Mouse (Mus musculus) spleen, embryonic (tissue): ENCODE results near the gene Oxgr1.
"Not testable (repeated sequence)": the region's sequence is repeated elsewhere in the genome, so short reads cannot be mapped to it uniquely, and the experiment has no call there.

ENCODE experiments used
- CTCF ChIA-PET: fragments of 350-600 bp; sonication (Branson Sonifier 250); formaldehyde crosslinking; loops from one replicate; lab custom pipeline; 2022; lab: Charles Lee

Gene Oxgr1

GRCm38 (mm10) chr14:120042187-120042820, at the start of gene Oxgr1:
Gene Oxgr1 (minus strand): TSS chr14:120042435.
- CTCF ChIA-PET, result no interaction called here

- CTCF ChIA-PET, result no interaction called here
Measured at GRCm38 (mm10) chr14:120090401-120090800, 48.2 kb upstream of the Oxgr1 start.

GRCm38 (mm10) chr14:120089649-120090360, 47.6 kb upstream of the Oxgr1 start:
- CTCF ChIA-PET, result no interaction called here

GRCm38 (mm10) chr14:120089006-120089648, 46.9 kb upstream of the Oxgr1 start:
- CTCF ChIA-PET, result no interaction called here

- CTCF ChIA-PET, result no interaction called here
Measured at GRCm38 (mm10) chr14:120084084-120084667, 41.9 kb upstream of the Oxgr1 start.

- CTCF ChIA-PET, result no interaction called here
Measured at GRCm38 (mm10) chr14:120076192-120076591, 34.0 kb upstream of the Oxgr1 start.

GRCm38 (mm10) chr14:120075746-120076145, 33.5 kb upstream of the Oxgr1 start:
- CTCF ChIA-PET, result no interaction called here

- CTCF ChIA-PET, result no interaction called here
Measured at GRCm38 (mm10) chr14:120074231-120074630, 32.0 kb upstream of the Oxgr1 start.

GRCm38 (mm10) chr14:120061096-120061495, 18.9 kb upstream of the Oxgr1 start:
- CTCF ChIA-PET, result no interaction called here

- CTCF ChIA-PET, result no interaction called here
Measured at GRCm38 (mm10) chr14:120033454-120033853, 8.8 kb downstream of the Oxgr1 start.

GRCm38 (mm10) chr14:120019948-120020347, 22.3 kb downstream of the Oxgr1 start:
- CTCF ChIA-PET, result no interaction called here

- CTCF ChIA-PET, result no interaction called here
Measured at GRCm38 (mm10) chr14:120009969-120010872, 32.0 kb downstream of the Oxgr1 start.

- CTCF ChIA-PET, result no interaction called here
Measured at GRCm38 (mm10) chr14:120005153-120005552, 37.1 kb downstream of the Oxgr1 start.

GRCm38 (mm10) chr14:120003661-120004060, 38.6 kb downstream of the Oxgr1 start:
- CTCF ChIA-PET, result no interaction called here

GRCm38 (mm10) chr14:120002673-120003072, 39.6 kb downstream of the Oxgr1 start:
- CTCF ChIA-PET, result no interaction called here

GRCm38 (mm10) chr14:119989651-119990050, 52.6 kb downstream of the Oxgr1 start:
- CTCF ChIA-PET, result no interaction called here

- CTCF ChIA-PET, result no interaction called here
Measured at GRCm38 (mm10) chr14:119988937-119989645, 53.1 kb downstream of the Oxgr1 start.

GRCm38 (mm10) chr14:119987257-119987656, 55.0 kb downstream of the Oxgr1 start:
- CTCF ChIA-PET, result no interaction called here

- CTCF ChIA-PET, result no interaction called here
Measured at GRCm38 (mm10) chr14:119986778-119987177, 55.5 kb downstream of the Oxgr1 start.

- CTCF ChIA-PET, result not testable (repeated sequence)
Measured at GRCm38 (mm10) chr14:119986351-119986750, 55.9 kb downstream of the Oxgr1 start.

- CTCF ChIA-PET, result no interaction called here
Measured at GRCm38 (mm10) chr14:119981314-119981713, 60.9 kb downstream of the Oxgr1 start.
